Comparison of ENCODE assay signal across 8 mouse cellular contexts in the genomic region with DNA sequence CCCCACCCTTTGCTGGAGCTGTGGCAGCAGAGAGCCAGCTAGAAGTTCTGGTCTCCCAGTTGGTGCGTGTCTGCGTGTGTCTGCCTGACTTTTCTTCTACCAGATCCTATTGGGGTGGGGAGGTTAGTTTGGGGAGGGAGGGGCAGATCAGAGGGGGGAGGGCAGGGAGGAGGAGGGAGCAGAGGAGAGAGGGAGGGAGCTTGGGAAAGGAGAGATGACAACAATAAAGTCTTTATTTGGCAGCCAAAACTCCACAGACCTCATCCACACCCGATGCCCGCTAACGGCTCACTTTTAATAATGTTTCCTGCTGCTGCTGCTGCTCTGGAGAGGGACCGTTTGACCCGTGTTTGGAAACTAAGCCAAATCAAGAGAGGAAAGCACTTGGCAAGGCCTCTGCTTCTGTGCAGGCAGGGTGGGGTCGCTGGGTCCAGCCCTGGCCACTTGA. TPM values are rescaled to one million over a fixed set of nuclear protein-coding genes. Genes with fewer than 3 reads are reported as not detected.
DNase-seq lines count a peak whose midpoint lies in the region; ATAC-seq and TF ChIP-seq lines count a peak whose summit lies in the region.

TSS of gene Prelp (minus strand) at position 111 of the 448 bp plus-strand sequence.

- H3K27me3 ChIP-seq in heart, embryonic 12.5 days (replicated peaks), result no peaks in the 10 kb centered on the region
- H3K27me3 ChIP-seq in kidney, embryonic 16.5 days (ENCODE audit: insufficient read depth, low read length), result no peaks in the 10 kb centered on the region
- H3K27me3 ChIP-seq in midbrain, embryonic 10.5 days (ENCODE audit: low read depth, poor library complexity, severe bottlenecking), result peaks cover 21% of the 10 kb centered on the region

- 0 out of 2 replicates have a peak, but pooled peaks cover 1% of the 10 kb centered on the region for H3K4me1 ChIP-seq in cortical plate, adult 2 months (ENCODE audit: control insufficient read depth, insufficient read depth, low read length)
- H3K4me1 ChIP-seq in heart, embryonic 12.5 days (replicated peaks), result peaks cover 44% of the 10 kb centered on the region
- peaks cover 22% of the 10 kb centered on the region for H3K4me1 ChIP-seq in kidney, embryonic 16.5 days (ENCODE audit: insufficient read depth, low read length)
- peaks cover 41% of the 10 kb centered on the region for H3K4me1 ChIP-seq in midbrain, embryonic 10.5 days

- DNase-seq in embryo, embryonic 11.5 days (ENCODE audit: low read depth, low spot score), result peak; percentile 16
- DNase-seq in embryo, embryonic 10 days (ENCODE audit: low spot score), result no peak
- no peak for DNase-seq in midbrain, embryonic 10.5 days (ENCODE audit: low spot score)
- no peak for DNase-seq in thymus, postnatal 4 days
- no peak for DNase-seq in cerebellum, adult 11-12 months

- H3K9ac ChIP-seq in heart, embryonic 12.5 days, result no peak within 1 kb of the TSS
- H3K9ac ChIP-seq in kidney, embryonic 16.5 days (replicated peaks; ENCODE audit: low read length), result 0 out of 2 replicates have a peak within 1 kb of the TSS, but pooled peaks have one; percentile 42

- TF ChIP-seq POLR2A in cortical plate, adult 2 months (IDR thresholded peaks at IDR 0.05; ENCODE audit: extremely low read depth, insufficient read depth, low read length), result no peak

- H3K4me3 ChIP-seq in cortical plate, adult 2 months (ENCODE audit: insufficient read depth, low read length), result no peak within 1 kb of the TSS
- no peak within 1 kb of the TSS for H3K4me3 ChIP-seq in heart, embryonic 12.5 days
- no peak within 1 kb of the TSS for H3K4me3 ChIP-seq in kidney, embryonic 16.5 days (ENCODE audit: low read length)
- no peak within 1 kb of the TSS for H3K4me3 ChIP-seq in midbrain, embryonic 10.5 days

- peak; percentile 39; the same call in 1 of the 2 replicates for ATAC-seq in heart, embryonic 12.5 days (ENCODE audit: insufficient number of reproducible peaks, low FRiP score)
- ATAC-seq in kidney, embryonic 16.5 days (ENCODE audit: low FRiP score, low TSS enrichment), result no peak

- H3K4me2 ChIP-seq in heart, embryonic 12.5 days, result 0 out of 2 replicates have a peak within 1 kb of the TSS, but pooled peaks have one; percentile 1
- no peak within 1 kb of the TSS for H3K4me2 ChIP-seq in kidney, embryonic 16.5 days (replicated peaks; ENCODE audit: low read depth, low read length)

- peak within 1 kb of the TSS; percentile 43; the same call in 1 of the 2 replicates for H3K27ac ChIP-seq in cortical plate, adult 2 months (ENCODE audit: insufficient read depth, low read length)
- peak within 1 kb of the TSS; percentile 44; the same call in 1 of the 2 replicates for H3K27ac ChIP-seq in heart, embryonic 12.5 days (ENCODE audit: poor library complexity, severe bottlenecking)
- peak within 1 kb of the TSS; percentile 30; the same call in 1 of the 2 replicates for H3K27ac ChIP-seq in kidney, embryonic 16.5 days (ENCODE audit: low read length)
- peak within 1 kb of the TSS; percentile 65 for H3K27ac ChIP-seq in midbrain, embryonic 10.5 days (replicated peaks)

- TF ChIP-seq CTCF in cortical plate, adult 2 months (IDR thresholded peaks at IDR 0.05; ENCODE audit: extremely low read depth, insufficient read depth, low read length), result no peak

- WGBS in heart, embryonic 12.5 days, result 26% methylated on average over 8 of the region's 8 CpGs
- 25% methylated on average over 8 of the region's 8 CpGs for WGBS in kidney, embryonic 16.5 days
- WGBS in midbrain, embryonic 10.5 days, result 42% methylated on average over 8 of the region's 8 CpGs

- no peaks in the 10 kb centered on the region for H3K36me3 ChIP-seq in heart, embryonic 12.5 days
- no peaks in the 10 kb centered on the region for H3K36me3 ChIP-seq in kidney, embryonic 16.5 days (ENCODE audit: insufficient read depth, low read length)
- no peaks in the 10 kb centered on the region for H3K36me3 ChIP-seq in midbrain, embryonic 10.5 days

- H3K9me3 ChIP-seq in heart, embryonic 12.5 days (replicated peaks), result no peaks in the 10 kb centered on the region
- H3K9me3 ChIP-seq in kidney, embryonic 16.5 days (ENCODE audit: low read length), result no peaks in the 10 kb centered on the region
- H3K9me3 ChIP-seq in midbrain, embryonic 10.5 days (replicated peaks), result peaks cover 4% of the 10 kb centered on the region; the same call in 1 of the 2 replicates

RNA-seq across cellular contexts. Expression of gene Prelp, which starts in this region (rescaled TPM):
- polyA plus RNA-seq in cortical plate, adult 2 months (2012; rRNA removed), result 12.0 and 16.0 TPM in 2 replicates
- 2.5 and 2.7 TPM in 2 replicates for polyA plus RNA-seq in heart, embryonic 12.5 days (2016; fragmentation: Nextera tagmentation; extraction: Ambion mirVana)
- 2.1 and 2.6 TPM in 2 replicates for polyA plus RNA-seq in kidney, embryonic 16.5 days (2015; fragmentation: Nextera tagmentation; extraction: Ambion mirVana)
- 0.31 and 0.67 TPM in 2 replicates for polyA plus RNA-seq in midbrain, embryonic 10.5 days (2016; fragmentation: Nextera tagmentation; extraction: Ambion mirVana)
